Mouse (Mus musculus) T-cell, adult 2 months (primary cell): ENCODE results near the gene Zfp651.

Source experiments
- DNase-seq: peaks from one replicate; pipeline ENCODE4 v3.0.0; 2022; ENCODE audit warnings: low spot score

Zfp651 gene

DNA sequence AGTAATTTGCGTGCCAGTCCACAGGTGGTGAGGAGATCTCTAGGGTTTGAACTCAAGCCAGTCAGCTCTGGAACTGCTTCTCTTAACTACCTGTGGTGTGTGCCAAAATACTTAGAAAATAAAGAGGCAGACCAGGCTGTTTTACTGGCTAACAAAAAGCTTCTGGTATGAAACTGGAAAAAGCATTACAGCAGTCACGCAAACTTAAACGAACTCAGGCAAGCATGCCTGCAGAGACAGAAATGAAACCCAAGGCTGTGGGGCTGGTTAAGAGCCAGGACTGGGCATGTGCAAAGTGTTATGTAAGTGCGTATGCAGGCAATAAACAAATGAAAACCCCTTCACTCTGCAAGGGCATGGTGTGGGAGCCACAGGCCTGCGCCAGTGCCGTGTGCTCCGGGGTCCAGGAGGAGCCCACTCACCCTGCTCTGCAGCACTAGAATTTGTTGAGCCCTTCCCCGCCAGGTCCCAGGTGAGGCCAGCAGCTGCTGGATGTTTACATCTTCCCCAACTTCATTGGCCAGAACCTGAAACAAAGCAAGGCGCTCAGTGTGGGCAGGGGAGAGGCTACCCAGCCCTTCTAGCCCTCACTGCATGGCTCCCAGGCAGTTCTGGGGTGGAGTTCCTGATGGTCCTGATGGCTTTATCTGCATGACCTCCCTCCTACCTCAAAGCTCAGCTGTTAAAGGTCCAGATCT lies 60.1 kb downstream of the Zfp651 start:
- no peak for DNase-seq

DNA sequence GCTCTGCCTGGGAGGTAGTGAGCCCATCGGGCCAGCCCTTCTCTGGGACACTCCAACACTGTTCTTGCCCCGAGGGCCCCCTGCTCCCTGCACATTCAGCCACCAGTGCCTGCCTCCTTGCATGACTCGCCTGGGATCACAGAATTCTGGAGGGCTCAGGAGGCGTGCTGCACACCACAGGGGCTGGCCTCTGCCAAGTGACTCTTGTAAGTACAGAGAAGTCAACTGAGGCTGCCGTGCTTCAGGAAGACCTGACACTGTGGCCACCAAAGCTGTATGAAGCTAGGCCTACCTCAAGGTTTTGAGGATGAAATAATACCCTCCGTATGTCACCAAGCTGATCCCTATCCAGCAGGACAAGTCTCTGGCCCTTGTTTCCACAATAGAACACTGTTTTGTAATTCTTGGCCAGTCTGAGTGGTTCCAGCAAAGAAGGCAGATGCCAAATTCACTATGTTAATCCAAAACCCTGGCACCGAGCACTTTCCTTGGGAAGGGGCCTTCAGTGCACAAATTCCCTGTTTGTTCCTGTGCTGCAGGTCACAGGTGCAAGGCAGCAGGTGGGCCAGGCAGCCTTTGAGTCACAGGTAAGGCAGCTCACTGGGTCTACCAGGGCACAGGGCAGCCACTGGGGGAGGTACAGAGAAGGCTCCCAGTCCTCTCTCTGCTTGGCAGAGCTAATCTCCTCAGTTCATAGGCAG lies 60.8 kb downstream of the Zfp651 start:
- DNase-seq = no peak

DNA sequence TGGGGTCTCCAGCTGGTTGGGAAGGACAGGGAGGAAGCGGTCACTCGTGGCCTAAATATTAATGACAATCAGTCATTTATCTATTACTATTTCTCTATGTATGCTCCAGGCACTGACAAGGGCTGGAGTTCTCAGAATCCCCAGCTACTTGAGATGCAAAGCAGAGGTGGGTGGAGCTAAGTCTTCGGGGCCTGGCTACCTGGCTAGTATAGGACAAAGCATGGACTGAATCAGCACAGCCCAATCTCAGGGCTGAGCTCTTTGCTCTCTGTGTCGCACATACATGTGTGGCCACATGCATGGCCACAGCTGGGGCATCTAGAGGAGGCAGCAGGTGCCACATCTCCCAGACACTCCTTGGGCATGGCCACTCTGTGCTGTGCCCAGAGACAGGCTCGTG lies 61.6 kb downstream of the Zfp651 start:
- DNase-seq = no peak
